Mouse (Mus musculus) heart, embryonic 14.5 days (tissue): ENCODE measurements around the gene Gnb4. TPM values are rescaled to one million over a fixed set of nuclear protein-coding genes. Genes with fewer than 3 reads are reported as not detected.
A peak's percentile ranks its signal among the peaks of the same experiment; 100 is the strongest.

Experiments used
- ATAC-seq: fragments of 200-750 bp; cut with Nextera tagmentation; 2 replicates; pipeline ENCODE4 v1.8.0; 2017; ENCODE audit warnings: low read depth, moderate TSS enrichment; ENCODE audit not compliant: insufficient number of reproducible peaks, insufficient read depth, low FRiP score
- H3K27ac ChIP-seq, 2 experiments: fragments of 200-500 bp in 1 of 2; fragments of 300-500 bp in 1 of 2; sonication (generic) in 1 of 2; replicated peaks in 1 of 2; 2 replicates each; pipeline ENCODE4 v1.5.1; 2012 to 2014; ENCODE audit warnings: low read depth in 2 of 2, low read length in 2 of 2, control low read depth in 1 of 2, mild to moderate bottlenecking in 1 of 2, mixed read lengths in 1 of 2; ENCODE audit not compliant: control insufficient read depth in 1 of 2, insufficient read depth in 1 of 2
- H3K27me3 ChIP-seq: fragments of 300-500 bp; sonication (generic); 2 replicates; pipeline ENCODE4 v1.6.1; 2014; ENCODE audit warnings: mild to moderate bottlenecking, low read length, control low read depth; ENCODE audit not compliant: control insufficient read depth, insufficient read depth
- H3K36me3 ChIP-seq: fragments of 300-500 bp; sonication (generic); 2 replicates; pipeline ENCODE4 v1.6.1; 2014; ENCODE audit warnings: mild to moderate bottlenecking, control low read depth, low read length, mixed read lengths; ENCODE audit not compliant: control insufficient read depth, insufficient read depth
- H3K4me1 ChIP-seq, 2 experiments: fragments of 200-500 bp in 1 of 2; fragments of 300-500 bp in 1 of 2; sonication (generic) in 1 of 2; 2 replicates each; pipeline ENCODE4 v1.6.1; 2012 to 2014; ENCODE audit warnings: low read length in 2 of 2, control low read depth in 1 of 2, mixed read lengths in 1 of 2; ENCODE audit not compliant: control insufficient read depth in 2 of 2, insufficient read depth in 2 of 2
- H3K4me2 ChIP-seq: fragments of 300-500 bp; sonication (generic); 2 replicates; pipeline ENCODE4 v1.6.1; 2014; ENCODE audit warnings: mild to moderate bottlenecking, low read length
- H3K4me3 ChIP-seq, 2 experiments: fragments of 200-500 bp in 1 of 2; fragments of 300-500 bp in 1 of 2; sonication (generic) in 1 of 2; 2 replicates each; pipeline ENCODE4 v1.5.1; 2012 to 2014; ENCODE audit warnings: low read length in 2 of 2, mild to moderate bottlenecking in 2 of 2, control low read depth in 1 of 2, low read depth in 1 of 2, moderate library complexity in 1 of 2; ENCODE audit not compliant: control insufficient read depth in 1 of 2, insufficient read depth in 1 of 2
- H3K9ac ChIP-seq: fragments of 300-500 bp; sonication (generic); 2 replicates; pipeline ENCODE4 v1.6.1; 2014; ENCODE audit warnings: mild to moderate bottlenecking, low read length
- H3K9me3 ChIP-seq: fragments of 300-500 bp; sonication (generic); 2 replicates; pipeline ENCODE4 v1.6.1; 2016; ENCODE audit warnings: low read length, control low read depth; ENCODE audit not compliant: control insufficient read depth
- WGBS: fragments of 180-500 bp; shearing (Covaris S2); extraction: QIAGEN DNeasy Blood & Tissue Kit; methylation state at CpG from one replicate; pipeline ENCODE4 v1.1.7; 2014; 5-methylcytosine and 5-hydroxymethylcytosine counted together
- polyA plus RNA-seq: library from polyadenylated mRNA; unstranded; fragments of >200 nt; fragmentation: Nextera tagmentation; extraction: Ambion mirVana; gene quantifications from 2 replicates; pipeline ENCODE4 v1.2.1, GENCODE M21; 2014

Gnb4 gene
- polyA plus RNA-seq, 1 experiment from 2014 or later = 56.9 TPM

DNA sequence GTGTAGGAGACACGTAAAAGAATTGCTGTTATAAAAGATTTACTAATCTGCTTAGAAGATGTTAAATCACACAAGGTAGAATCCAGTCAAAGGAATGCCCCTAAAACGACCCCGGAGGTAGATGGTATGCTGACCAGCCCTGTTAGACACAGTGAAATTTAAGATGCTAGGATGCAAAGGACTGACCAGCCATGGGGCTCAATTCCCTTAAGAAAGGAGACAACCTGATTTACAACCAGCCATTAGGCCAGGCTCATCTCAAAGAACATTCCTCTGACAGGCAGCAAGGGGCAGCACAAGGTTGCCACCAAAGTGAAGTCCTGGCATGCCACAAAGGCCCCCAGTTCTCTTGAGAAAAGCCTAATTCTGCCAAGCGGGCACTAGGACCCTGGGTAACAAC is 21.3 kb downstream of the Gnb4 start:
- H3K4me1 ChIP-seq = no peaks in the 10 kb centered on the region
- no peak for ATAC-seq
- no peak overlapping the region for H3K4me3 ChIP-seq
- H3K27ac ChIP-seq = no peak overlapping the region
- peaks cover 4% of the 10 kb centered on the region; the same call in 1 of the 2 replicates for H3K9me3 ChIP-seq
- 86% methylated on average over 4 of the region's 4 CpGs for WGBS
- no peak overlapping the region for H3K4me2 ChIP-seq
- H3K27me3 ChIP-seq = no peaks in the 10 kb centered on the region
- peaks cover 53% of the 10 kb centered on the region for H3K36me3 ChIP-seq
- no peak overlapping the region for H3K9ac ChIP-seq

DNA sequence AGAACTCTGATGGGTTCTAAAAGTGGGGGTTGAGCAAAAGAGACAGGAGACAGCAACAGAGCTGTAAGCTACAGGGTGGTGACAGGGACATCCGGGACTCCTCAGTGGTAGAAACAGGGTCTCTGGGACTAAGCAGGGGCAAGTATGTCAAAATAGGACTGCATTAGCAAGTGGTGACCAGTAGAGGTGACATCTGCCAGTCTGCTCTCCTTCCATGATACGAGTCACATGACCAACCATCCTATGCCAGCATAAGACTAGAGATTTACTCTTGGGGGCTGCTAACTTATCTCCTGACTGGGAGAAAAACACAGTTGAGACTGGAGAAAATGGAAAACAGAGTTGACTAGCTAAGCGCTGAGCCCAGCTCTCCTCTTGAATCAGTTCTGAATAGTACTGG is 30.1 kb downstream of the Gnb4 start:
- H3K27ac ChIP-seq = no peak overlapping the region
- 87% methylated on average over 3 of the region's 3 CpGs for WGBS
- H3K9ac ChIP-seq = no peak overlapping the region
- peaks cover 0 to 5% of the 10 kb centered on the region in 2 experiments; a peak in 1 of 4 replicates for H3K4me1 ChIP-seq
- no peak overlapping the region for H3K4me3 ChIP-seq
- no peak for ATAC-seq
- H3K4me2 ChIP-seq = no peak overlapping the region
- no peaks in the 10 kb centered on the region for H3K27me3 ChIP-seq
- H3K9me3 ChIP-seq = no peaks in the 10 kb centered on the region
- H3K36me3 ChIP-seq = peaks cover 96% of the 10 kb centered on the region

DNA sequence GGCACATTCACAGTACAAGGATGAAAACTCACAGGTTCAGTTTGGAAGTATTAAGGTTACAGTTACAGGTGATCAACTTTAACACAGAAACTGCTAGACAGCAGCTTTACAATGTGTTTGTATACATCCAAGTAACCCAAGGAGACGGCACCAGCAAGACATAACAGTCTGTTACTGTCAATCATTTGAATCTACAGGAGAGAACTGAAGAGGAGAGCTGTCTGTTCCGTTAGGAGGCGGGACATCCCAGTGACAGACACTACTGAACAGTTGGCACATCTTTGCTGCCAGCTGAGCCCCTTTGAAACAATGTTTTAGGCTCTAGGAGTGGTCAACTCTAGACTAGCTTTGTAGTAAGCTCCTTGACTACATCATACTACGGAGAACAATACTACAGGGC is 32.9 kb downstream of the Gnb4 start:
- H3K36me3 ChIP-seq = peaks cover 86% of the 10 kb centered on the region
- H3K4me3 ChIP-seq = no peak overlapping the region
- no peak for ATAC-seq
- no peak overlapping the region for H3K27ac ChIP-seq
- no peaks in the 10 kb centered on the region for H3K9me3 ChIP-seq
- H3K9ac ChIP-seq = no peak overlapping the region
- H3K4me1 ChIP-seq = peaks cover 0 to 15% of the 10 kb centered on the region in 2 experiments; a peak in 2 of 4 replicates
- 86% methylated on average over 4 of the region's 4 CpGs for WGBS
- no peak overlapping the region for H3K4me2 ChIP-seq
- H3K27me3 ChIP-seq = no peaks in the 10 kb centered on the region

DNA sequence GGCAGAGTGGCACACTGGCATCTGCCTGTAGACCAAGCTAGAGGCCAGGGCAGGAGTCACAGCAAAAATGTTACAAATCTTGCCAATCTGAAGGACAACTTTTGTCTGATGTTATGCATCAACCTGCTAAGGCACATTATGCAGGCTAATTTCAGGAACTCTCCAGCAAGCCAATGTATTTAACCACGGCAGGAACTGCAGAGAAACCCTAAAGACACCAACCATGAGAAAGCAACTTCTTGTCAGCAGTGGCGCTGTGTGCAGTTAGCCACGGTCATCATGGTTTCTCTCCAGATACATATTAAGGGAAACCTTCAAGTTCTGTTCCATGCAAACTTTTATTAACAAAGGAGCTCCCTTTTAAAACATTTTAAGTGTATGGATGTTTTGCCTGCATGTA is 34.5 kb downstream of the Gnb4 start:
- H3K9me3 ChIP-seq = no peaks in the 10 kb centered on the region
- ATAC-seq = no peak
- peaks cover 84% of the 10 kb centered on the region for H3K36me3 ChIP-seq
- peaks cover 0 to 15% of the 10 kb centered on the region in 2 experiments; a peak in 2 of 4 replicates for H3K4me1 ChIP-seq
- H3K9ac ChIP-seq = no peak overlapping the region
- no peak overlapping the region for H3K27ac ChIP-seq
- H3K4me2 ChIP-seq = no peak overlapping the region
- H3K4me3 ChIP-seq = no peak overlapping the region
- no peaks in the 10 kb centered on the region for H3K27me3 ChIP-seq
- WGBS = 84% methylated on average over 3 of the region's 3 CpGs

DNA sequence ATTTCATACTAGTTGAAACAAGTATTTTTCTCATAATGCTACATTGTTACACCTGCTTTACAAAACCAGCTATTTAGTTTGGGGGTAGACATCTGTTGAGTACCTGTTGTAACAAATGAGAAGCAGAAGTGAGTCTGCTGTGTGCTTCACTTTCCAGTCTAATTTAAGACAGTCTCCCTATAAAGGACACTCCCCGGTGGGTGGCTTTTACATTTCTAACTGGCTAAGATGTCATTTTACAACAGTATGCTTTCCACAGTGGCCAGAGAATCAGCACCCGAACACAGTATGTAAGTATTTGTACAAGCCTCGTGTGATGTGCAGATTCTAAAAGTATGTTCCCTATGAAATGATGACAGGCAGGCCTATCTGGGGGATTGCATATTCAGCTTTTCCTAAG is 35.6 kb downstream of the Gnb4 start:
- ATAC-seq = no peak
- Histone ChIP-seq H3K4me1 (peaks cover 0 to 15% of the 10 kb centered on the region in 2 experiments; a peak in 2 of 4 replicates), H3K27me3 (no peaks in the 10 kb centered on the region), H3K9ac (no peak overlapping the region), H3K4me3 (no peak overlapping the region), H3K36me3 (peaks cover 79% of the 10 kb centered on the region), H3K9me3 (no peaks in the 10 kb centered on the region), H3K27ac (no peak overlapping the region), H3K4me2 (no peak overlapping the region)
- 67% methylated on average over 3 of the region's 3 CpGs for WGBS

DNA sequence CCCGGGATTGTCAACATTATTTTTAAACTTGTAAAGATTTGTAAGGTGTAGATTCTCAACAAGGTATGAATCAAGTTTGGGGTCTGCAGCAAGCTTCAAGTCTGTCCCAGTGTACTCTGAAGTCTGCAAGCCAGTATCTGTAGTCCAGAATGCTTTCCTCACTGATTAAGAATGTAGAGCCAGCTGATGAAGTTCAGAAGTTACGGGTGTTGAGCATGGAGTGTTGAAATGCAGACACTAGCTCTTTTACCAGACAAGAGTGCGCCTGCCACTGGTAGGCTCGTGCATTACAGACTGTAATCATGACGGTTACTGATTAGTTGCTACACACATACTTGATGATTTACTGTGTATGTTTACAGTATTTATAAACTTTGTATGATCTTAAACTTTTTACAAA is 37.6 kb downstream of the Gnb4 start:
- ATAC-seq = no peak
- Histone ChIP-seq H3K4me3 (no peak overlapping the region), H3K36me3 (peaks cover 79% of the 10 kb centered on the region), H3K4me1 (peaks cover 0 to 15% of the 10 kb centered on the region in 2 experiments; a peak in 2 of 4 replicates), H3K9me3 (no peaks in the 10 kb centered on the region), H3K4me2 (no peak overlapping the region), H3K27me3 (no peaks in the 10 kb centered on the region), H3K9ac (no peak overlapping the region), H3K27ac (0 out of 4 replicates have a peak overlapping the region, but pooled peaks of 1 of the 2 experiments have one; percentile 41)
- WGBS = 33% methylated on average over 5 of the region's 5 CpGs

DNA sequence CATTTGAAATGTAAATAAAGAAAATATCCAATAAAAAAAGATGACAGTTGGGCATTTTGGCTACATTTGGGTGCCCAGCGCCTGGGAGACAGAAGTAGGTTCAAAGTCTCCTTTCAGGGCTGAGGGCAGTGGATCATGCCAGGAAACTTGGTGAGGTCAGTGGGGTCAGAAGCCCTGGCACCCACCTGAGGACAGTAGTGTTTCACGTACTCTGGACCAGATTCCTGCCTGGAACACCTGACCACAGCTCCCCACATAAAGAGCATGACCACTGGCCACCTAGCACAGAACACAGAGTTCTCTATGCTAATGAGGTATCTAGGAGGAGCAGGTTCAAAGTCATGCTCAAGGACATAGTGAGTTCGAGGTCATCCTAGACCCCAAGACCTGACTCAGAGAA is 41.2 kb downstream of the Gnb4 start:
- Histone ChIP-seq H3K4me1 (peaks cover 0 to 6% of the 10 kb centered on the region in 2 experiments; a peak in 1 of 4 replicates), H3K9me3 (no peaks in the 10 kb centered on the region), H3K4me3 (no peak overlapping the region), H3K4me2 (no peak overlapping the region), H3K9ac (no peak overlapping the region), H3K27ac (no peak overlapping the region), H3K27me3 (no peaks in the 10 kb centered on the region), H3K36me3 (peaks cover 82% of the 10 kb centered on the region)
- no peak for ATAC-seq
- 85% methylated on average over 3 of the region's 3 CpGs for WGBS

DNA sequence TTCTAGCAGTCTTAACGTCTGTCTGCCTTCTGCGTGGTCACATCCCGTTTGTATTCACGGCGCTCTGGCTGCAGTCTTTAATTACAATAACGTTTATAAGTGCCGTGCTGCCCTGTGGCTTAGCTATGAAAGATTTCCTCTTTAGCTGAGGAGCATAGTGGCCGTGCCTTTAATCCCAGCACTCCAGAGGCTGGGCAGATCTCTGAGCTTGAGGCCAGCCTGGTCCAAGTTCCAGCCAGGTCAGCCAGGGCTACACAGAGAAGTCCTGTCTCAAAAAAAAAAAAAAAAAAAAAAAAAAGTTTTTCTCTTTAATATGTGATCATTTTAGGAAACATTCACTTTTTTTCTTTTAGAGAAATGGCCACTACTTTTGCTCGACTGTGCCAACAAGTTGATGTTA is 42.5 kb downstream of the Gnb4 start:
- no peak overlapping the region for H3K27ac ChIP-seq
- no peaks in the 10 kb centered on the region for H3K9me3 ChIP-seq
- no peak overlapping the region for H3K4me3 ChIP-seq
- no peak for ATAC-seq
- H3K27me3 ChIP-seq = no peaks in the 10 kb centered on the region
- H3K9ac ChIP-seq = no peak overlapping the region
- H3K4me1 ChIP-seq = no peaks in the 10 kb centered on the region
- no peak overlapping the region for H3K4me2 ChIP-seq
- WGBS = 86% methylated on average over 9 of the region's 9 CpGs
- peaks cover 87% of the 10 kb centered on the region for H3K36me3 ChIP-seq
